Mouse (Mus musculus) kidney, adult 2 months (tissue): ENCODE measurements around the gene Robo3.

Experiments
- CTCF ChIP-seq: fragments of 200-500 bp; conservative IDR thresholded peaks from 2 replicates; pipeline ENCODE4 v1.5.1; 2011; ENCODE audit warnings: low read depth, mild to moderate bottlenecking, control low read depth, low read length, moderate library complexity, mixed read lengths; ENCODE audit not compliant: insufficient read depth, insufficient read length
- POLR2A ChIP-seq: fragments of 200-500 bp; IDR thresholded peaks from one replicate; pipeline ENCODE4 v1.6.1; 2011; ENCODE audit warnings: low read depth, low read length, control low read depth

- no peak for TF ChIP-seq CTCF
- no peak for TF ChIP-seq POLR2A
Observed at GRCm38 (mm10) chr9:37456481-37456910, 23.4 kb upstream of the Robo3 start.
